Mouse (Mus musculus): Measurements from ENCODE around the gene Ercc2. TPM values are rescaled to one million over a fixed set of nuclear protein-coding genes. Genes with fewer than 3 reads are reported as not detected.

The Ercc2 gene
- 10 to 100 TPM; 34.5 to 34.9 TPM for total RNA-seq (2021)

DNA sequence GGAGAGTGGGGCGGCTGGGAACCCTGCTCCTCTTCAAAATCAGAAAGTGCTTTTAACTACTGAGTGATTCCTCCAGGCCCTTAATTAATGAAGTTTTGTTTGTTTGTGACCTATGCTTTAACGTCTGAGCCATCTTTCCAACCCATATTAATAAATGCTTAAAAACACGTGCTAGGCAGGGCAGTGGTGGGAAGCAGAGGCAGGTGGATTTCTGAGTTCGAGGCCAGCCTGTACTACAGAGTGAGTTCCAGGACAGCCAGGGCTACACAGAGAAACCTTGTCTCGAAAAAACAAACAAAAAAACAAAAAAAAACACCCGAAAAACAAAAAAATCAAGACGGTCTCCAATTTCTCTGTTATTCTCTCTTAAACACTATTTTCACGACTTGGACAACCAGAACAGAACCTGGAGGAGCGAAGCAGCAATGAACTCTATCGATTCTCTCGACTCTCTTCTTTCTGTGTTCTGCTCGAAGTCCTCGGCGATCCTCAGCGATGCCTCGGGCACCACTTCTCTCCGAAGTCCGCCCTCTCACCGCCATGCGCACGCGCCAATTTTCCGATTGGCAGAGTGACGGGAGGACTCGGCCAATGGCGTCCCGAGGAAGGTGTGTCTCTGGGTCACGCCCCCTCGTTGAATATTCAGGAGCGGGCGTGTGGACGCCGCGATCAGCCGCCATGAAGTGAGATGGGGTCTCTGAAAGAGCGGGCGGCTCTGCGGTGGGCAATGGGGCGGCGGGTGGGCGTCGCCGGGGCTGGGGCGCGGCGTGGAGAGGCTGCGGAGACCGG, at the start of gene Ercc2:
TSS of gene Ercc2 (plus strand) at position 634 of the 789 bp plus-strand sequence.
- DNase-seq (ENCODE audit: extremely low spot score in 1 of 2, low spot score in 1 of 2) = peak; percentile 95 to 96

DNA sequence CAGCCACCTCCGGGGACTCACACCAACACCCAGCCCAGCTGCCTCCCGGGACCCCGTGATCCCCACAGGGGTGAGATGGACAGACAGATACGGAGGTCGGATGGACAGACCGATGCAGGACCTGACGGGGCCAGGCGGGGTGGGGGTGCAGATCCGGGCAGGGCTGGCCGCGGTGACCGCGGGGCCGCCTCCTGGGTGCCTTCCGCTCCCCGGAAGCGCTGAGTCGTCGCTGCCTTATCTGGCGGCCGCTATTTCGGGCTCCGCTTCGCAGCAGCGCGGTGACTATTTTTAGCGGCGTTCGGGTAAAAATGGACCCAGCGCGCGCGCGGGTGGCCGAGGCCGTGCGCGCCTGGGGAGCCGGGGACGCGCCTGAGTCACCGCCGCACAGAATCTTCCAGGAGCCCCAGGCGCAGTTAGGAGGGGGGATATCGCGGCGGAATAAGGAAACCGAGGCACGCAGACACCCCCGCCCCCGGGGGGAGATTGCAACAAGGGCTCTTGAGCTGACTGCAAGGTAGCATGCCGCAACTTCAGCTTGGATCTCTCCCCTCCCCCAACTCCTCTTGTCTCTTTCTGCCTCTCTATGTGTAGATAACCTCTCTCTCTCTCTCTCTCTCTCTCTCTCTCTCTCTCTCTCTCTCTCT, 49.0 kb upstream of the Ercc2 start:
- DNase-seq (ENCODE audit: extremely low spot score in 1 of 2, low spot score in 1 of 2) = peak; percentile 68 to 81

DNA sequence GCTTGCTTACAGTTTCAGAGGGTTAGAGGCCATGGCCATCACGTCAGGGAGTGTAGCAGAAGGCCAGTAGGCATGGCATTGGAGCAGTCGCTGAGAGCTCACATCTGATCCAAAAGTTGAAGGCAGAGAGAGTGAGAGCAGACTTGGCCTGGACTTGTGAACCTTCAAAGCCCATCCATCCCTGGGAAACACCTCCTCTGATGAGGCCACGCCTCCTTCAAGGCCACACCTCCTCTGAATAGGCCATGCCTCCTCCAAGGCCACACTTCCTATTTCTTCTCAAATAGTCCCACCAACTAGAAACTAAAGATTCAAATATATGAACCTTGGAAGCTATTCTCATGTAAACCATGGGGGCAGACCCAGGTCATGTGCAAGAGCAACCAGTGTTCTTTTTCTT, 46.2 kb upstream of the Ercc2 start:
- no peak for DNase-seq (ENCODE audit: extremely low spot score in 1 of 2, low spot score in 1 of 2)

DNA sequence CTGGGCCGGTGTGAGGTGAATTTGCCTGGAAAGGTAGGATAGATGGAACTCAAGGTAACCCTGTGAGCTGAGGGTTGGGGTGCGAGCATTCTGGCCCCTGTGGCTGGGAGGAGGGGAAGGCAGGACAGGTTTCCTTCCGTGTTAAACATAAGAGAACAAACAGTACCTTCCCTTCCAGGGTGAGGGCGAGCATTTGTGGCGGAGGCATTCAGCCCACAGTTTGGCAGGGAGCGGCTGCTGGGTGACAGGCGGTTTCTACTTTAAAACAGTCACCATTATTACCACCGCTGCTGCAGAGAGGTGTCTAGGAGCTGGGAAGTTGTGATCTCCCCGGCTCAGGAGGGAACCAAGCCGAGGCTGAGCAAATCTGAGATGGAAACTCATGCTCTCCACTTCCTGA, 44.7 kb upstream of the Ercc2 start:
- DNase-seq (ENCODE audit: extremely low spot score in 1 of 2, low spot score in 1 of 2) = no peak

DNA sequence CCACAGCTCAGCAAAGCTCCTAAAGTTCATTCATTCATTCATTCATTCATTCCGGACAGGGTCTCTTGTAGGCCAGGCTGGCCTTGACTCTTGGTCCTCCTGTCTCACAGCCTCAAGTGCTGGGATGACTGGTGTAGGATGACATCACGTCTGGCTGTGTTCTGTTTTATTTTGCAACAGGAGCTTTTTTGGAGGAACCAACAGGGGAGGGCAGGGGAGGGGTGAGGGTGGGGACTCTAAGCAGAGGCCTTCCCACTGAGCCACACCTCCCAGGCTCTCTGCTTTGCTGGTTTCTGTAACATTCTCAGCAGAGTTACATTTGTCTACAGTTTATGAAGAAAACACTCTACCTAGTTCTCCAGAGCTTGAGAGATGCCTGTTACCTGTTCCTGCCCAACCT, 43.8 kb upstream of the Ercc2 start:
- no peak for DNase-seq (ENCODE audit: extremely low spot score in 1 of 2, low spot score in 1 of 2)

DNA sequence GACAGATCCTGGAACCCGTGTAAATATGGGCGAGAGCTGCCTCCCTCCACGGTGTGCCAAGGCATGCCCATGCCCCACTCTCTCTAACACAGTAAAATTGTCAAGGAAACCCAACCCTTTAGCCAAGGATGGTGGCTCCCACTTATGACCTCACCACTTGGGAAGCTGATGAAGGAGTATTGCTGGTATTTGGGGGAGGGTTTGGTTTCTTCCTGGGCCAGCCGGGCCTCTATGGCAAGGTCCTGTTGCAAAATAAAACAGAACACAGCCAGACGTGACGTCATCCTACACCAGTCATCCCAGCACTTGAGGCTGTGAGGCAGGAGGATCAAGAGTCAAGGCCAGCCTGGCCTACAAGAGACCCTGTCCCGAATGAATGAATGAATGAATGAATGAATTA, 43.2 kb upstream of the Ercc2 start:
- DNase-seq (ENCODE audit: extremely low spot score in 1 of 2, low spot score in 1 of 2) = no peak

DNA sequence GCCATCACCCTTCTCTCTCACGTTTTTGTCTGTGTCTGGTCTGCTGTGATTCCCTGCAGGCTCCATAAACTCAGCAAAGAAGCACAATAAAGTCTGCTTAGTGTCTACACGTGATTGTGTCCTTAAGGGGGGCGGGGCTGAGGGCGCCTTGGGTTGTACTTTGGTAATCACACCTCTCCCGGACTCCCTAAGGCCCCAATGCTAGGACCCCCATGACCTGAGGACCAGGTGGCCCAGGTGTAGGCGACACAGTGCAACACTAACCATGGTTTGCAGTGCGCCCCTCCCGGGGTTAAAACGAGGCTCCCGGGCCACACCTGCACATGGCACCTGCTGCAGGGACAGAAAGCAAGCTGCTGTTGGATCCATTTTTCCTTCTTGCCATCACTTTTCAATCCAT, 40.6 kb upstream of the Ercc2 start:
- no peak for DNase-seq (ENCODE audit: extremely low spot score in 1 of 2, low spot score in 1 of 2)

DNA sequence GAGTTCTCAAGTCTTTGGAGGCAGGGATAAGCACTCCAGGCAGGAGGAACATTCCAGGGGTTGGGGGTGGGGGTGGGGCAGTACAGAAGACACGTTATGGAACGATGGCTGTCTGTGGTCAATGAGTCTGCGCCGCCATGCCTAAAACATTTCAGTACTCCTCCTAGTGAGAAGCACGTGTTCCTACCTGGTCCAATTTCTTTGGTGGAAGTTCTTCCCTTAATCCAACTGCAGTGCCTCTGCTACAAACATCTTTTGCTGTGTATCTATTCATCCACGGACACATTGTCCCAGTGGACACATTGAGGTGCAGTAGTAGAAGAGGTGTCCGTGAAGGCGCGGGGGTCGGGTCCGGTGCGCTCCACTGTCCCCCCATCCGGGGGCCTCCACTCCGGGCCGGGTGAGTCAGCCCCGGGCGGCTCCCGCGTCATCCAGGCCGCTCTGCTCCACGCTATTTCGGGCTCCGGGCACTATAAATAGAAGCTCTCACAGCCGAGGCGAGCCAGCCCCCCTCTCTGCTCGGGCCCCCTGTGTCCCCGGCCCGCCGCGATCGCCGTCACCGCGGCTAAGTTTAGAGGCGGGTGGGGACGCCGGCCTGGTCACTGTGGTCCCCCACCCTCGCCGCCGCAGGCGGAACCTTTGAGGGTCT, 39.9 kb upstream of the Ercc2 start:
- DNase-seq (ENCODE audit: extremely low spot score in 1 of 2, low spot score in 1 of 2) = no peak

DNA sequence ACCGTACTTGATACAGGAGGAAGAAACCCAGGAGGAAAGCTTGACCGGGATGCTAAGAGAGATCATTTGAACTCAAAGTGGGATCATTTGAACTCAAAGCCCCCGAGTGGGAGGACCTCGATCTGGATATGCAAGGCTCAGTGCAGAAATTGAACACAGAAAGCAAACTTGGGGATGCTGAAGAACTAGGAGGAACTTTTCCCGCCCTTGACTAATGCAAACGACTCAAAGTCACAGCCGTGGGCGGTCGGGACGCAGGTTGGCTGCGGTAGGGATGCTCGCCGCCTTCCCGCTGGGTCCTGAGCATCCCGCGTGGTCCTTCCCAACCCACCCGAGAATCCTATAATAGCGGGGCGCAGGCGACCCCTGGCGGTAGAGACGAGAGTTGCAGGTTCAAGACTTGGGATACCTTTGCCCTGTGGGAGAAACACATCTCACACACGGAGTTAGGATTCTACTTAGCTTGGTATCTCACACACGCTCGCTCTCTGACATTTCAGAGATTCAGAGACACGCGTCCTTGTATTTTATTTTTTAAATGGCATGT, 39.3 kb upstream of the Ercc2 start:
- peak; percentile 94 to 97 for DNase-seq (ENCODE audit: extremely low spot score in 1 of 2, low spot score in 1 of 2)

DNA sequence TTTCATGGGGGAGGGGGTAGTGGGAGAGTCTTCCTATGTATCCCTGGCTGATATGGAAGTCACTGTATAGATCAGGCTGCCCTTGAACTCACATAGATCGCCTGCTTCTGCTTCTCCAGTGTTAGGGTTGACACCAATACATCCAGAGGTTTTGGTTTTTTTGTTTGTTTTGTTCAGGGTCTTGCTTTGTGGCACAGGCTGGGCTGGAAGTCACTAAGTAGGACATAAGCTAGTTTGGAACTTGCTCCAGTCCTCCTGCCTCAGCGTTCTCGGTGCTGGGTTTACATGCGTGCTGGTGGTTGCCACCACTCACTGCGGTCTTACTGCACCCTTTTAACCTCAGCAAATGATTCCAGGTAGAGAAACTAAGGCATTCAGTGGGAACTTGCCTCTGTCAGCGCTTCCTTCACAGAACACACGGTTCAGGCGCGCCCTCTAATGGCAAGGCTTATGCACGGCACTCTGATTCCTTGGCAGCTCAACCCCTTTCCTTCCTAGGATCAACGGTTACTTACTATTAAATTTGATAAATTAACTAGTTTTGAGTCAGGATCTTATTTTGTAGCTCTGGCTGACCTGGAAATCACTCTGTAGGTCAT, 38.5 kb upstream of the Ercc2 start:
- peak; percentile 70 to 74 for DNase-seq (ENCODE audit: extremely low spot score in 1 of 2, low spot score in 1 of 2)

DNA sequence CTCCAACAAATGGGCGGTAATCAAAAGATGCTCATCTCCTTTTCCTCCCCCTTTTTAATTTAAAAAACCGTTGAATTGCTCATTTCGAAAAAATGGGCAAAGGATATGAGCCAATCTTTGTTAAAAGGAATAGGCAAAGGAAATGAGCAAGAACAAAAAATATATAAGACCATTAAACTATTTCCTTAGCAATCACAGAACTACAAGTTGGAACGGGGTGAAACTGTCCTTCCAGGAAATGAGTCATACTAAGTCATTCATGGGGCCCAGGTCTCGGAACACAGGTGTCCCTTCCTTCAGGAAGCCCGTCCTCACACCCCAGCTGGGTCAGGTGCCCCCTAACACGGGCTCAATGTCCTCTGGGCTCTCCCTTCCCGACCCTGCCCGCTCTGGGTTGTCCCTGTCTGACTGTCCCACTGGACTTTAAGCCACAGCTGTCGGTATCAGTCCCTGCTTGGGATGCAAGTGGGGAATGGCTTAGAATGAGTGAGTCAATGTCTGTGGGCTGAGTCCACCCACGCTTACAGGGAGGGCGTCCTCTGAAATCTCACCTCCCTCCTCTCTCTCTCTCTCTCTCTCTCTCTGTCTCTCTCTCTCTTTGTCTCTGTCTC, 37.5 kb upstream of the Ercc2 start, which contains the start of gene Ercc1:
TSS of gene Ercc1 (plus strand) at position 542 of the 611 bp plus-strand sequence.
- DNase-seq (ENCODE audit: extremely low spot score in 1 of 2, low spot score in 1 of 2) = no peak

DNA sequence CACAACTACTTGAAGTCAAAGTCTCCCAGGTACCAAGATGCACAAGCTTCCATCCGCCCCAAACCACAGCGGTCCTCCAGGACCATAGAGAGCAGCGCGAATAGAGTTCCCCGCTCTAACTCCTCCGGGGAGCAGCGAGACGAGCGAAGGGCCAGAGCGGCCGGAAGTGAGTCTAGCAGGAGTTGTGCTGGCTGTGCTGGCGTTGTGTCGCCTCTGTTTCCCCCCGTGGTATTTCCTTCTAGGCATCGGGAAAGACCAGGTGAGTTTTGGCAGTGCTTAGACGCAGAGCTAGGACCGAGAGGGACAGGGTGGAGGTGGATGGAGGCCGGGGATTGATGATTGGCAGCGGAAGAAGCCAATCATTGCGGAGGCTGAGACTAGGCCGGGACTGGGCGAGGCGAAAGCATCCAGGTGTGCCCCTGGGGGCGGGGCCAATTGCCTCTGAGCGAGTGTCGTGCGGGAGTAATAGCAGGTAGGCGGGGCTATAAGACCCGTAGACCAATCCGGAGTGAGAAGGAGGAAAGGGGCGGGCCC, 36.8 kb upstream of the Ercc2 start:
- peak; percentile 84 to 88 for DNase-seq (ENCODE audit: extremely low spot score in 1 of 2, low spot score in 1 of 2)

DNA sequence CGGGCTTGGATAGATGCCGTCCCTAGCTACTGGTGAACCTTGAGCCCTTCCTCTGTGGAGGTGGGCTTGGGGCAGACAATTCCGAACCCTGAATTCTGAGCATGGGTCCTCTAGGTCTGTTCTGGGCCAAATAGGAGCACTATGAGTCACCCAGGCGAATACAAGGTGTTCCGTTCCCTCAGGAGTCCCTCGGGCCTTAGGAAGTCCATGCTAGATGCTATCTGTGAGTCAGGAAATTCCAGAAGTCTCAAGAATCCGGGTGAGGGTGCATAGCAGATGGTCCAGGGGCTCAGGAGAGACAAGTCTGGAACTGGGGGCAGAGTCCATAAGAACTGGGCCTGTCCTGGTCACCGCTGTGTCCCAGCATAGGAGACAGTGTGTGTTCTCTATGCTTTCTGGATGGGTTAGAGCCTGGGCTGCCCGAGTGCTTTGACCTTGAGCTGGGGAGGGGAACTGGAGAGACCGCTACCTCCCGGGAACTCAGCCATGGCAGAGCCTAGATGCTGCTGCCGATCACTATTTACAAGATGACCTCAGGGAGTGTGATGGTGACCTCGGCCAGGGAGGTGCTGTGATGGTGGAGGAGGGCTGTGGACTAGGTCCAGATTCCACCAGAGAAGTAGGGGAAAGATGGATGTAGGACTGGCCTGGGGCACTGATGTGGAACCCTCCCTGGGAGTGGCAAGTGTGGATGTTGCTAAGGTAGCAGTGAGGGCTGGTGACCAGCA, 32.5 kb upstream of the Ercc2 start:
- DNase-seq (ENCODE audit: extremely low spot score in 1 of 2, low spot score in 1 of 2) = no peak

DNA sequence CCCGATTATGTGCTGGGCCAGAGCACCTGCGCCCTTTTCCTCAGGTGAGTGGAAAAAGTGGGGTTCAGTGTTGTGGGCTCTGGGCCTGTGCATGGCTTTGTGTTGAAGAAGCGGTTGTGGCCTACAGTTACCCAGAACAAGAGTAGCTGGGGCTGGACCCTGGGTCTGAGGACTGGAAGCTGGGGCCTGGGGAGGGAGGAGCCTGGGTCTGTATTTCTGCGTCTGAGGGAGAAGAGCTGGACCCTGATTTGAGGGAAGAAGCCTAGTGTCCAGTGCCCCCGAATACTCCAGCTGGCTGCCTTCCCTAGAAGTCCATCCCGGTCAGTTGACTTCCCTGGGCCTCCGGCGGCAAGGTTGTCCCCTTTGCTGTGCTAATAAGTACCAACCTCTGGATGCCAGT, 31.6 kb upstream of the Ercc2 start:
- DNase-seq (ENCODE audit: extremely low spot score in 1 of 2, low spot score in 1 of 2) = no peak

DNA sequence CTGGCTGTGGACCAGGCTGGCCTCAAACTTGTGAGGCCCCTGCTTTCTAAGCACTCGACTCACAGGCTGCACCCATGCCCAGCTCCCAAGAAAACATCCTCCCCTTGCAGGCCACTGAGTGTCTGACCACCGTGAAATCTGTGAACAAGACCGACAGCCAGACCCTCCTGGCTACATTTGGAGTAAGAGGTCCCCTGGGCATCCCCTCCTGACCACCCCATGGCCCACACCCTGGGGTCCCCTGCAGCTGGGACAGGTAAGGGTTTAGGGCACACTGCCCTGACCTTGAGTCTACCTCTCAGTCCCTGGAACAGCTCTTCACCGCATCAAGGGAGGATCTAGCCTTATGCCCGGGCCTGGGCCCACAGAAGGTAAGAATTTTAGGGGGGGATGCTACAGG, 26.8 kb upstream of the Ercc2 start:
- DNase-seq (ENCODE audit: extremely low spot score in 1 of 2, low spot score in 1 of 2) = no peak

DNA sequence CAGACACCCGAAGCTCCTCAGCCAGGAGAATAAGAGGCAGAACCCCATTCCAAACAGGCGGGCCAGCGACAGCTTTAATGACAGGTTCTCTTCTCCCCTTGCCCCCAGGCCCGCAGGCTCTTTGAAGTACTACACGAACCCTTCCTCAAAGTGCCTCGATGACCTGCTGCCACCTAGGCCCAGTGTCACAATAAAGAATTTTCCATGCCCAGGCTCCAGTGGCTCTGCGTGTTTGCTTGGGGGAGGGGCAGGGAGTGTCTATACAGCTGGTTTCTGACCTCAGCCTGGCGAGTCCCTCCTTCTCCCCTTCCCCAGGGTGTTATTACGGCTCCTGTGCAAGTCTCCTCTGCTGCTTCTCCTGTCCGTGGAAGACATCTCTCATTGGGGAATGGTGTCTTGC, 25.5 kb upstream of the Ercc2 start:
- DNase-seq (ENCODE audit: extremely low spot score in 1 of 2, low spot score in 1 of 2) = no peak

DNA sequence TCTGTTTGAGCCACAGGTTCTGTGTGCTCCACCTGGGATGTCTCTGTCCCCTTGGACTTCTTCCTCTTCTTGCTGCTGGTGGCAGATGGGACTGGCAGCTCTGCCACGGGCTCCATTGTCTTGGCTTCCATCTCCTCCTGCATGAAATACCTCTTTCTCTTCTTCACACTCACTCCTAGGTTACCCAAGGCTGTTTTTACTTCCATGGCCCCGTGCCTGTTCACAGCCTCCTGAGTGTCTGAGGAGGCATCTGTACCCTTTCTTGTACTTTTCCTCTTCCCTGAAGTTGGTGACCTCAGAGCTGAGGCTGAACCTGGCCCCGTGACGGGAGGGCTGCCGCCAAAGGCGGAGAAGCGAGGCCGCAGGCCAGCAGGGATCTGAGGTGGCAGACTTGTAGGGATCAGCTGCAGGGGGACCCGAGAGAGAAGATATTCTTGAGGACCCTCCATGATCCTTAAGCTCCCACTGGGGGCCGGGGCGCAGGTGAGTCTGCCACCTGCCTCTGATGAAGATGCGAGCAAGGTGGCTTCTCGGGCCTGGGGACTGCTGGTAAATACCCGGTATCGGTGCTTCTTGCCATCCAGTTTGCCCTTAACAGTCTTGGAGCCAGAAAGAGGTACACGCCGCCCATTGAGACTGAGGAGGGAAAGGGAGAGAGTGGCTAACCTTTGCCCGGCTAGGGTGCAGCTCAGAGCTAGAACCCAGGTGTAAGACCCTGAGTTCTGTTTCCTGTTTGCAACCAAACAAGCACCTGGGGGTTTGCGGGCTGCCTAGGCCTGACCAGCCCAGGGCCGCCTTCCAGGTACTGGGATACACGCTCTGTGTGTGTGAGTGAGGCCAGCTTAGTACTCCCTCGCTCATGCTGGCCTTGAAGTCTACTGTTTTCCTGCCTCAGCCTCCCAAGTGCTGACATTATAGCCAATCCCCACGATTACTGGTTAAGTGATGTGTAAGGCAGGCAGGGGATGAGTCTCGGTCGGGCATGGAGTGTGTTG, 24.1 kb upstream of the Ercc2 start:
- no peak for DNase-seq (ENCODE audit: extremely low spot score in 1 of 2, low spot score in 1 of 2)

DNA sequence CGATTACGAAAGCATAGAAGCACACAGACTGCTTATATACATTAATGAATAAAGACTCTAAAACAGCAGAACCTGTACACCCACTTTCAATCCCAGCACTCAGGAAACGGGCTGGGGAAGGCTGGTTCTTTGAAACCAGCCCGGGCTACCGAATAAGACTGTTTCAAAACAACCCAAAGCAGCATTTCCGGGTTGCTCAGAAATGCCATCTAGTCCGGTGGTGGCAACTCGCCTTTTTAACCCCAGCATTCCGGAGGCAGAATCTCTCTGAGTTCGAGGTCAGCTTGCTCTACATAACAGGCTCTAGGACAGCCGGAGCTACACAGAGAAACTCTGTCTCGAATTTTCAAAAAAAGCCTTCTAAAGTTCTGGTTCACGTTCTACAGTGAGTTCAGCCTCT, 23.2 kb upstream of the Ercc2 start:
- no peak for DNase-seq (ENCODE audit: extremely low spot score in 1 of 2, low spot score in 1 of 2)
